Mouse (Mus musculus): Measurements from ENCODE around the gene C130032M10Rik.

The C130032M10Rik gene

GRCm38 (mm10) chr9:114548496-114548895 lies 33.0 kb downstream of the C130032M10Rik start:
- DNase-seq (ENCODE audit: low spot score in 2 of 2): no peak

GRCm38 (mm10) chr9:114549117-114549516 lies 33.6 kb downstream of the C130032M10Rik start:
- no peak for DNase-seq (ENCODE audit: low spot score in 2 of 2)

- no peak for DNase-seq (ENCODE audit: low spot score in 2 of 2)
Measured at GRCm38 (mm10) chr9:114550033-114550432, 34.5 kb downstream of the C130032M10Rik start.

GRCm38 (mm10) chr9:114553828-114554227 lies 38.3 kb downstream of the C130032M10Rik start:
- DNase-seq (ENCODE audit: low spot score in 2 of 2): no peak

- DNase-seq (ENCODE audit: low spot score in 2 of 2): peak in 1 of 2 experiments; percentile 46
Measured at GRCm38 (mm10) chr9:114554355-114554979, 39.0 kb downstream of the C130032M10Rik start.

- no peak for DNase-seq (ENCODE audit: low spot score in 2 of 2)
Measured at GRCm38 (mm10) chr9:114556276-114556855, 40.9 kb downstream of the C130032M10Rik start.

- DNase-seq (ENCODE audit: low spot score in 2 of 2): no peak
Measured at GRCm38 (mm10) chr9:114557086-114557485, 41.6 kb downstream of the C130032M10Rik start.

- DNase-seq (ENCODE audit: low spot score in 2 of 2): no peak
Measured at GRCm38 (mm10) chr9:114560141-114560540, 44.6 kb downstream of the C130032M10Rik start.

GRCm38 (mm10) chr9:114560771-114561670 lies 45.5 kb downstream of the C130032M10Rik start:
- DNase-seq (ENCODE audit: low spot score in 2 of 2): no peak

GRCm38 (mm10) chr9:114561671-114561971 lies 46.1 kb downstream of the C130032M10Rik start:
- DNase-seq (ENCODE audit: low spot score in 2 of 2): no peak

GRCm38 (mm10) chr9:114562031-114562918 lies 46.8 kb downstream of the C130032M10Rik start:
- no peak for DNase-seq (ENCODE audit: low spot score in 2 of 2)

GRCm38 (mm10) chr9:114562919-114563751 lies 47.6 kb downstream of the C130032M10Rik start:
- DNase-seq (ENCODE audit: low spot score in 2 of 2): no peak

GRCm38 (mm10) chr9:114563761-114564606 lies 48.5 kb downstream of the C130032M10Rik start, which contains the start of gene Trim71:
TSS of gene Trim71 (minus strand) at chr9:114564369.
- DNase-seq (ENCODE audit: low spot score in 2 of 2): no peak

GRCm38 (mm10) chr9:114564667-114565066 lies 49.2 kb downstream of the C130032M10Rik start:
- DNase-seq (ENCODE audit: low spot score in 2 of 2): no peak
